Mouse (Mus musculus) C2C12 (cell line): ENCODE results near the gene Hnrnpa0. TPM values are rescaled to one million over a fixed set of nuclear protein-coding genes. Genes with fewer than 3 reads are reported as not detected.

ENCODE experiments used
- H3K27me3 ChIP-seq: one replicate; pipeline ENCODE4 v1.6.1; 2011; ENCODE audit not compliant: control insufficient read depth, insufficient read depth, insufficient read length
- H3K36me3 ChIP-seq: one replicate; pipeline ENCODE4 v1.6.1; 2011; ENCODE audit not compliant: control insufficient read depth, insufficient read depth
- H3K4me3 ChIP-seq: one replicate; pipeline ENCODE4 v1.5.1; 2011; ENCODE audit warnings: mild to moderate bottlenecking, control low read depth; ENCODE audit not compliant: poor library complexity, insufficient read depth, severe bottlenecking
- H3K79me2 ChIP-seq: one replicate; pipeline ENCODE4 v1.6.1; 2011; ENCODE audit not compliant: control insufficient read depth, insufficient read depth
- H3K79me3 ChIP-seq: one replicate; pipeline ENCODE4 v1.6.1; 2011; ENCODE audit warnings: low read depth, control low read depth
- H3ac ChIP-seq: one replicate; pipeline ENCODE3; 2011; ENCODE audit warnings: low read depth; ENCODE audit not compliant: control insufficient read depth, insufficient read length
- CEBPB ChIP-seq: IDR thresholded peaks from one replicate; pipeline ENCODE4 v1.6.1; 2011; ENCODE audit warnings: low read depth, mild to moderate bottlenecking, control low read depth, moderate library complexity
- CTCF ChIP-seq: IDR thresholded peaks from one replicate; pipeline ENCODE4 v1.5.1; 2011; ENCODE audit not compliant: control insufficient read depth, insufficient read depth, insufficient read length
- FOSL1 ChIP-seq: IDR thresholded peaks from one replicate; pipeline ENCODE4 v1.8.0; 2011; ENCODE audit warnings: mild to moderate bottlenecking, low read length; ENCODE audit not compliant: poor library complexity, insufficient read depth, severe bottlenecking
- MAX ChIP-seq: IDR thresholded peaks from one replicate; pipeline ENCODE4 v1.6.1; 2011; ENCODE audit warnings: mild to moderate bottlenecking, control low read depth
- MYOD1 ChIP-seq: IDR thresholded peaks from one replicate; pipeline ENCODE4 v1.6.1; 2011; ENCODE audit warnings: low read depth; ENCODE audit not compliant: control insufficient read depth, insufficient read length
- MYOG ChIP-seq: IDR thresholded peaks from one replicate; pipeline ENCODE4 v1.6.1; 2011; ENCODE audit not compliant: control insufficient read depth, insufficient read length; ENCODE audit errors: extremely low read depth
- USF1 ChIP-seq: IDR thresholded peaks from one replicate; pipeline ENCODE4 v1.6.1; 2011; ENCODE audit warnings: low read depth, mild to moderate bottlenecking, control low read depth, moderate library complexity
- polyA plus RNA-seq: library from polyadenylated mRNA; unstranded; fragments of >200 nt; fragmentation: generic; extraction: Trizol; gene quantifications from one replicate; pipeline ENCODE4 v1.2.1, GENCODE M21; 2012; ENCODE audit warnings: missing spikeins

Gene Hnrnpa0
- polyA plus RNA-seq, 1 experiment = 173 TPM

- H3K79me2 ChIP-seq = no peaks in the 10 kb centered on the region
- no peaks in the 10 kb centered on the region for H3K79me3 ChIP-seq
- no peaks in the 10 kb centered on the region for H3K36me3 ChIP-seq
- no peak within 1 kb of the TSS for H3K4me3 ChIP-seq
- no peak for TF ChIP-seq USF1
- TF ChIP-seq CTCF = no peak
- TF ChIP-seq CEBPB = no peak
- TF ChIP-seq FOSL1 = no peak
- TF ChIP-seq MAX = no peak
- no peak within 1 kb of the TSS for H3ac ChIP-seq
- no peaks in the 10 kb centered on the region for H3K27me3 ChIP-seq
These were observed 15.1 kb downstream of the Hnrnpa0 start, which contains the start of gene Klhl3 for GRCm38 (mm10) chr13:58113061-58113900. TSS of gene Klhl3 (minus strand) at chr13:58113592.

- no peaks in the 10 kb centered on the region for H3K36me3 ChIP-seq
- peaks cover 2% of the 10 kb centered on the region for H3K27me3 ChIP-seq
- TF ChIP-seq USF1 (no peak), CTCF (no peak), MAX (no peak), MYOD1 (no peak), MYOG (no peak), CEBPB (no peak), FOSL1 (no peak)
- H3K79me2 ChIP-seq = no peaks in the 10 kb centered on the region
- H3K4me3 ChIP-seq = no peak overlapping the region
- H3K79me3 ChIP-seq = no peaks in the 10 kb centered on the region
- no peak overlapping the region for H3ac ChIP-seq
These were observed 15.7 kb downstream of the Hnrnpa0 start for GRCm38 (mm10) chr13:58112601-58113041.

- TF ChIP-seq USF1 = no peak
- no peak for TF ChIP-seq CTCF
- no peak for TF ChIP-seq CEBPB
- TF ChIP-seq MYOG = no peak
- TF ChIP-seq MAX = no peak
- TF ChIP-seq FOSL1 = no peak
- Histone ChIP-seq H3K79me3 (no peaks in the 10 kb centered on the region), H3K27me3 (peaks cover 4% of the 10 kb centered on the region), H3ac (no peak overlapping the region), H3K36me3 (no peaks in the 10 kb centered on the region), H3K79me2 (no peaks in the 10 kb centered on the region), H3K4me3 (no peak overlapping the region)
These were observed 16.2 kb downstream of the Hnrnpa0 start for GRCm38 (mm10) chr13:58112191-58112590.

GRCm38 (mm10) chr13:58111306-58111705, 17.1 kb downstream of the Hnrnpa0 start:
- Histone ChIP-seq H3K36me3 (no peaks in the 10 kb centered on the region), H3K27me3 (peaks cover 4% of the 10 kb centered on the region), H3ac (no peak overlapping the region), H3K79me2 (no peaks in the 10 kb centered on the region), H3K4me3 (no peak overlapping the region), H3K79me3 (no peaks in the 10 kb centered on the region)
- TF ChIP-seq MYOG = no peak
- no peak for TF ChIP-seq FOSL1
- no peak for TF ChIP-seq MAX
- TF ChIP-seq MYOD1 = no peak
- TF ChIP-seq USF1 = no peak
- no peak for TF ChIP-seq CTCF
- TF ChIP-seq CEBPB = no peak

- Histone ChIP-seq H3K79me2 (no peaks in the 10 kb centered on the region), H3K4me3 (no peak overlapping the region), H3ac (no peak overlapping the region), H3K36me3 (no peaks in the 10 kb centered on the region), H3K27me3 (peaks cover 12% of the 10 kb centered on the region), H3K79me3 (no peaks in the 10 kb centered on the region)
- TF ChIP-seq CEBPB (no peak), USF1 (no peak), MAX (no peak), CTCF (no peak), FOSL1 (no peak), MYOG (no peak), MYOD1 (no peak)
These were observed 37.7 kb downstream of the Hnrnpa0 start for GRCm38 (mm10) chr13:58090643-58091042.

GRCm38 (mm10) chr13:58084396-58084795, 44.0 kb downstream of the Hnrnpa0 start:
- peaks cover 6% of the 10 kb centered on the region for H3K27me3 ChIP-seq
- H3K79me2 ChIP-seq = no peaks in the 10 kb centered on the region
- no peaks in the 10 kb centered on the region for H3K79me3 ChIP-seq
- TF ChIP-seq CTCF (no peak), MAX (no peak)
- no peaks in the 10 kb centered on the region for H3K36me3 ChIP-seq
- H3K4me3 ChIP-seq = no peak overlapping the region
- no peak overlapping the region for H3ac ChIP-seq
